Mouse (Mus musculus): ENCODE measurements around the gene Pex13. TPM values are rescaled to one million over a fixed set of nuclear protein-coding genes. Genes with fewer than 3 reads are reported as not detected.
"Not testable (repeated sequence)": the region's sequence is repeated elsewhere in the genome, so short reads cannot be mapped to it uniquely, and the experiment has no call there.

The Pex13 gene
- polyA plus RNA-seq, 1 experiment from 2014 or later, result 47.3 TPM

- Histone ChIP-seq H3K4me3 (peak overlapping the region; percentile 79), H3K9me3 (no peaks in the 10 kb centered on the region), H3K27me3 (no peaks in the 10 kb centered on the region), H3K4me1 (peaks cover 12% of the 10 kb centered on the region; the same call in 1 of the 2 replicates), H3K4me2 (replicated peaks) (peak overlapping the region; percentile 62), H3K9ac (replicated peaks) (peak overlapping the region; percentile 31; the same call in 1 of the 2 replicates), H3K36me3 (peaks cover 5% of the 10 kb centered on the region; the same call in 1 of the 2 replicates), H3K27ac (replicated peaks) (peak overlapping the region; percentile 95)
- 11% methylated on average over 7 of the region's 7 CpGs for WGBS
- peak; percentile 27 for ATAC-seq (ENCODE audit: low FRiP score, low read depth)
These were observed 31.9 kb downstream of the Pex13 start for GRCm38 (mm10) chr11:23633879-23634215.

DNA sequence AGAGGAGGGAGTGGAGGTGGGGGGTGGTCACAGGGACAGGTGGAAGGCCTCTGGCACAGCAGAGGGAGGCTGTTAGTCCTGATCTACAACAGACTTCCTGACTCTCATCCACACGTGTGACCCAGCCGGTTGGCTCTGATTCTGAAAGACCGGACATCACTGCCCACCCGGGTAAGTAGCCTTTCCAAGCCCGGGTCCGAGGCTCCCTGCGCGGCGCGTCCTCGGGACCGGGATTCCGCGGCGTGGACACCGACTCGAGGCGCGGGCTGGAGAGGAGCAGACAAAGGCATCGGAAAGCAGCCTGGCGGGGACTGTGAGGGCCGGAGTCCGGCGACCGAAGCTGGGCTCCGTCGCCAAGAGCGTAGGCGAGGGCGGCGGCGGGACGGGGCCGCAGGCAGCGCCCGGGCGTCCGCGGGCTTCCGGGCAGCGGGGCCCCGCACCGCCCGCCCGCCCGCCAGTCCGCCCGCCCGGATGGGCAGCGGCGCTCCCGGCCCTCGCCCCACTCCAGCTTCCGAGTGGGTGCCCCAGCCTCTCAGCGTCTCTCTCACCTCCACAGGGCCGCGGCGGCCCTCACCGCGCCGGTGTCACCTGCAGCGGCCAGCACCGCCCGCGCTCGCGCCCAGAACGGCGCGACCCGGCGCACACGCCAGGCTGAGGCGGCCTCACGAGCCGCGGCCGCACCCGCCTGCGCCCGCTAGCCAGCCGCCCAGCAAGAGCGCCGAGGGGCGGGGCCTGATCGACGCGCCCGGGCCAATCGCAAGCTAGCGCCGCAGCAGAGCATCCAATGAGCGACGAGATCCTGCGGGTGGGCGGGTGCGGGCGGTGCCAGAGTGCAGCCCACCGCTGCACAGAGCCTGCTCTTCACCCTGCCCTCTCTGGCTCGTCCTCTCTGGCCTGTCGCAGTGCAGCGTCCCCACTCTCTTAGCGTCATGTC lies 32.5 kb downstream of the Pex13 start, which contains the start of gene 0610010F05Rik:
0610010F05Rik (minus strand) TSS at position 695 of the 934 bp plus-strand sequence.
- Histone ChIP-seq H3K27me3 (no peaks in the 10 kb centered on the region), H3K4me2 (replicated peaks) (peak within 1 kb of the TSS; percentile 62), H3K4me1 (peaks cover 12% of the 10 kb centered on the region; the same call in 1 of the 2 replicates), H3K9ac (replicated peaks) (peak within 1 kb of the TSS; percentile 87), H3K4me3 (peak within 1 kb of the TSS; percentile 79), H3K27ac (replicated peaks) (peak within 1 kb of the TSS; percentile 95), H3K9me3 (no peaks in the 10 kb centered on the region), H3K36me3 (peaks cover 12% of the 10 kb centered on the region; the same call in 1 of the 2 replicates)
- under 1% methylated on average over 85 of the region's 103 CpGs for WGBS
- ATAC-seq (ENCODE audit: low FRiP score, low read depth), result peak; percentile 100

DNA sequence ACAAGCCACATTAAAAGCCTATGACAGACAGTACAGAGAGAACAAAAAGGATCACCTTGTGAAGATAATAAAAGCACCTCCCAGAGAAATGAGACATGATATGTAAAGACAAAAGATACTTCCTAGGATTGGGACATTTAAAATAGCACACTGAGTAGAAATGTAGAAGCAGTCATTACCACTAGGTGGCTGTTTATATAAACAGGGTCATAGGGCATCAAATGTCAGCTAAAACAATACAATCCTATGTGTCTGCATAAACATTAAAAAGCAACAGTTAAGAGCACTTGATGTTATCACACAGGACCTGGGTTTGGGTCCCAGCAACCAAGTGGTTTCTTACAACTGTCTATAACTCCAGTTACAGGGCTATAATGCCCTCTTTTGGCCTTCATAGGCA lies 35.1 kb downstream of the Pex13 start:
- H3K27ac ChIP-seq (replicated peaks), result no peak overlapping the region
- no peak overlapping the region for H3K4me3 ChIP-seq
- H3K36me3 ChIP-seq, result peaks cover 14% of the 10 kb centered on the region
- ATAC-seq (ENCODE audit: low FRiP score, low read depth), result no peak
- peaks cover 12% of the 10 kb centered on the region; the same call in 1 of the 2 replicates for H3K4me1 ChIP-seq
- no peaks in the 10 kb centered on the region for H3K9me3 ChIP-seq
- H3K9ac ChIP-seq (replicated peaks), result no peak overlapping the region
- no peaks in the 10 kb centered on the region for H3K27me3 ChIP-seq
- H3K4me2 ChIP-seq (replicated peaks), result no peak overlapping the region

DNA sequence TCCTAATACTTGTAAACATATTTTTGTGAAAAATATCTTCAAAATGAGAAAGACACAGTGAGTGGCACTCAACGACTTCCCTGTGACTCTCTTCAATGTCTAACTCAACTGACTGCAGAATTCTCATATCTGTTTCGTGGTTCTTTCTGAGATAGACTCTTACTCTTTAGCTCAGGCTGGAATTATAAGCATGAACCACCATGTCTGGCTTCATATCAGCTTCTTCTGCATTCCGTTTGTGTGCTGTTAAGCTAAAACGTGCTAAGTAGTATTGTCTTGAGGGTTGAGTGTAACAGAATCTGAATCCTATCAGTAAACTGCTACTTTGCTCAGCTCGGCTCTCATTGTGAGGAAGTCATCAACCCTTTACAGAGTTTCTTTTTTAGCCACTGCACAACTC lies 46.8 kb downstream of the Pex13 start:
- no peak for ATAC-seq (ENCODE audit: low FRiP score, low read depth)
- H3K27ac ChIP-seq (replicated peaks), result no peak overlapping the region
- no peaks in the 10 kb centered on the region for H3K27me3 ChIP-seq
- 89% methylated on average over 5 of the region's 5 CpGs for WGBS
- no peak overlapping the region for H3K4me2 ChIP-seq (replicated peaks)
- H3K4me3 ChIP-seq, result no peak overlapping the region
- H3K9ac ChIP-seq (replicated peaks), result no peak overlapping the region
- H3K9me3 ChIP-seq, result no peaks in the 10 kb centered on the region
- H3K36me3 ChIP-seq, result peaks cover 35% of the 10 kb centered on the region
- no peaks in the 10 kb centered on the region for H3K4me1 ChIP-seq

- Histone ChIP-seq H3K4me2 (replicated peaks) (no peak overlapping the region), H3K9me3 (no peaks in the 10 kb centered on the region), H3K27ac (replicated peaks) (no peak overlapping the region), H3K4me1 (no peaks in the 10 kb centered on the region), H3K36me3 (peaks cover 27% of the 10 kb centered on the region), H3K4me3 (no peak overlapping the region), H3K27me3 (no peaks in the 10 kb centered on the region), H3K9ac (replicated peaks) (no peak overlapping the region)
- 89% methylated on average over 5 of the region's 5 CpGs for WGBS
- ATAC-seq (ENCODE audit: low FRiP score, low read depth), result no peak
These were observed 51.2 kb downstream of the Pex13 start for GRCm38 (mm10) chr11:23614546-23614945.

GRCm38 (mm10) chr11:23607291-23607690 lies 58.5 kb downstream of the Pex13 start:
- peaks cover 56% of the 10 kb centered on the region for H3K36me3 ChIP-seq
- H3K4me1 ChIP-seq; ATAC-seq (ENCODE audit: low FRiP score, low read depth): not testable (repeated sequence)

More at GRCm38 (mm10) chr11:23607291-23607690, 58.5 kb downstream of the Pex13 start:
- not testable (repeated sequence) for H3K27me3 ChIP-seq; H3K4me2 ChIP-seq (replicated peaks); H3K4me3 ChIP-seq; H3K9me3 ChIP-seq; H3K9ac ChIP-seq (replicated peaks); H3K27ac ChIP-seq (replicated peaks)
- 93% methylated on average over 6 of the region's 6 CpGs for WGBS

Other genes starting within 250 kb of the Pex13 start
- gene Ahsa2, start 167.9 kb downstream of the Pex13 start, polyA plus RNA-seq (2016; fragmentation: Nextera tagmentation; extraction: Ambion mirVana), result 149 and 166 TPM in 2 replicates
- gene 1700093K21Rik, start 144.8 kb downstream of the Pex13 start, polyA plus RNA-seq (2016; fragmentation: Nextera tagmentation; extraction: Ambion mirVana), result not detected in 2 replicates
- 78.2 and 90.4 TPM in 2 replicates for gene 0610010F05Rik, start 32.3 kb downstream of the Pex13 start, polyA plus RNA-seq (2016; fragmentation: Nextera tagmentation; extraction: Ambion mirVana)
- gene Pus10, start 285 bp downstream of the Pex13 start, polyA plus RNA-seq (2016; fragmentation: Nextera tagmentation; extraction: Ambion mirVana), result 18.7 and 21.9 TPM in 2 replicates
- gene Rel, start 105.0 kb upstream of the Pex13 start, polyA plus RNA-seq (2016; fragmentation: Nextera tagmentation; extraction: Ambion mirVana), result 0.50 and 0.52 TPM in 2 replicates
- gene Papolg, start 229.3 kb upstream of the Pex13 start, polyA plus RNA-seq (2016; fragmentation: Nextera tagmentation; extraction: Ambion mirVana), result 28.3 and 28.5 TPM in 2 replicates

Data from midbrain, embryonic 12.5 days (tissue).